Mouse (Mus musculus) CH12.LX (cell line): ENCODE results near the gene Vps72. TPM values are rescaled to one million over a fixed set of nuclear protein-coding genes. Genes with fewer than 3 reads are reported as not detected.

Experiments used
- DNase-seq: peaks from one replicate; pipeline ENCODE4 v3.0.0-alpha.2; 2013; ENCODE audit errors: extremely low read depth
- H3K27ac ChIP-seq: 2 replicates; pipeline ENCODE4 v1.5.1; 2012; ENCODE audit warnings: low read depth, mild to moderate bottlenecking, control low read depth, moderate library complexity; ENCODE audit not compliant: insufficient read depth
- H3K27me3 ChIP-seq: replicated peaks from 2 replicates; pipeline ENCODE3; 2012; ENCODE audit warnings: inconsistent platforms
- H3K36me3 ChIP-seq, 2 experiments: replicated peaks in 1 of 2; 2 replicates each; pipeline versions ENCODE3 to v1.6.1; 2012; ENCODE audit warnings: inconsistent platforms in 1 of 2, low read length in 1 of 2, mild to moderate bottlenecking in 1 of 2, mixed read lengths in 1 of 2, moderate library complexity in 1 of 2; ENCODE audit not compliant: control insufficient read depth in 1 of 2, insufficient read depth in 1 of 2
- H3K4me1 ChIP-seq, 2 experiments: 2 replicates each; pipeline ENCODE4 v1.6.1; 2012; ENCODE audit warnings: inconsistent platforms in 1 of 2, moderate library complexity in 1 of 2; ENCODE audit not compliant: insufficient read depth in 2 of 2, control insufficient read depth in 1 of 2
- H3K4me2 ChIP-seq: 2 replicates; pipeline ENCODE4 v1.6.1; 2012; ENCODE audit warnings: low read depth, mild to moderate bottlenecking, control low read depth; ENCODE audit not compliant: poor library complexity, insufficient read depth, severe bottlenecking
- H3K4me3 ChIP-seq, 3 experiments: fragments of 150-350 bp in 1 of 3; sonication (generic) in 1 of 3; replicated peaks in 1 of 3; 2 replicates each; pipeline versions ENCODE3 to v1.5.1; 2011 to 2012; ENCODE audit warnings: low read depth in 2 of 3, low read length in 2 of 3, mild to moderate bottlenecking in 2 of 3, moderate library complexity in 2 of 3, control low read depth in 1 of 3, improper control_type of control experiment in 1 of 3, inconsistent platforms in 1 of 3, mixed read lengths in 1 of 3; ENCODE audit not compliant: poor library complexity in 1 of 3
- H3K79me2 ChIP-seq: replicated peaks from 2 replicates; pipeline ENCODE4 v1.6.1; 2012; ENCODE audit warnings: mild to moderate bottlenecking, moderate library complexity; ENCODE audit not compliant: control insufficient read depth, poor library complexity, insufficient read depth, severe bottlenecking; ENCODE audit errors: extremely low read depth
- H3K9ac ChIP-seq: 2 replicates; pipeline ENCODE4 v1.6.1; 2012; ENCODE audit warnings: low read depth, mild to moderate bottlenecking, control low read depth, moderate library complexity; ENCODE audit not compliant: insufficient read depth
- H3K9me3 ChIP-seq: replicated peaks from 2 replicates; pipeline ENCODE3; 2012; ENCODE audit warnings: low read length, inconsistent platforms, mixed read lengths
- CHD1 ChIP-seq: IDR thresholded peaks from 2 replicates; pipeline ENCODE4 v1.6.1; 2012; ENCODE audit warnings: low read depth, low read length, improper control_type of control experiment, inconsistent platforms
- CHD2 ChIP-seq: IDR thresholded peaks from 2 replicates; pipeline ENCODE4 v1.6.1; 2011; ENCODE audit warnings: low read length, improper control_type of control experiment
- CTCF ChIP-seq, 2 experiments: IDR thresholded peaks in 1 of 2; conservative IDR thresholded peaks in 1 of 2; 2 replicates each; pipeline ENCODE4 v1.5.1; 2011 to 2012; ENCODE audit warnings: low read depth in 2 of 2, low read length in 2 of 2, improper control_type of control experiment in 1 of 2, inconsistent platforms in 1 of 2, mild to moderate bottlenecking in 1 of 2, moderate library complexity in 1 of 2
- E2F4 ChIP-seq: IDR thresholded peaks from 2 replicates; pipeline ENCODE4 v1.6.1; 2011; ENCODE audit warnings: low read depth, low read length, improper control_type of control experiment; ENCODE audit not compliant: insufficient replicate concordance
- ETS1 ChIP-seq: conservative IDR thresholded peaks from 2 replicates; pipeline ENCODE4 v1.6.1; 2012; ENCODE audit warnings: low read depth, mild to moderate bottlenecking, inconsistent platforms, low read length, improper control_type of control experiment, moderate library complexity
- GABPA ChIP-seq: IDR thresholded peaks from 2 replicates; pipeline ENCODE4 v1.6.1; 2012; ENCODE audit warnings: low read depth, low read length, improper control_type of control experiment, inconsistent platforms; ENCODE audit not compliant: insufficient replicate concordance
- HCFC1 ChIP-seq: IDR thresholded peaks from 2 replicates; pipeline ENCODE4 v1.6.1; 2012; ENCODE audit warnings: low read depth, mild to moderate bottlenecking, inconsistent platforms, low read length, improper control_type of control experiment
- IRF4 ChIP-seq: IDR thresholded peaks from 2 replicates; pipeline ENCODE4 v1.6.1; 2014; ENCODE audit warnings: low read depth, mild to moderate bottlenecking, inconsistent platforms, low read length, improper control_type of control experiment
- JUN ChIP-seq: IDR thresholded peaks from 2 replicates; pipeline ENCODE4 v1.6.1; 2011; ENCODE audit warnings: low read depth, mild to moderate bottlenecking, low read length, improper control_type of control experiment, moderate library complexity; ENCODE audit not compliant: insufficient read depth
- KAT2A ChIP-seq: IDR thresholded peaks from 2 replicates; pipeline ENCODE4 v1.6.1; 2012; ENCODE audit warnings: low read length, improper control_type of control experiment, inconsistent platforms; ENCODE audit not compliant: insufficient replicate concordance
- MAFK ChIP-seq: IDR thresholded peaks from 2 replicates; pipeline ENCODE4 v1.6.1; 2011; ENCODE audit warnings: low read length, improper control_type of control experiment; ENCODE audit not compliant: insufficient replicate concordance
- MAX ChIP-seq: IDR thresholded peaks from 2 replicates; pipeline ENCODE4 v1.6.1; 2011; ENCODE audit warnings: low read length, improper control_type of control experiment
- MAZ ChIP-seq: IDR thresholded peaks from 2 replicates; pipeline ENCODE4 v1.6.1; 2012; ENCODE audit warnings: low read depth, mild to moderate bottlenecking, inconsistent platforms, low read length, improper control_type of control experiment, moderate library complexity
- MXI1 ChIP-seq: IDR thresholded peaks from 2 replicates; pipeline ENCODE4 v1.6.1; 2011; ENCODE audit warnings: mild to moderate bottlenecking, low read depth, low read length, improper control_type of control experiment
- POLR2A ChIP-seq: IDR thresholded peaks from 2 replicates; pipeline ENCODE4 v1.6.1; 2011; ENCODE audit warnings: low read depth, mild to moderate bottlenecking, improper control_type of control experiment, low read length
- RCOR1 ChIP-seq: conservative IDR thresholded peaks from 2 replicates; pipeline ENCODE4 v1.6.1; 2012; ENCODE audit warnings: low read depth, mild to moderate bottlenecking, inconsistent platforms, low read length, improper control_type of control experiment
- SIN3A ChIP-seq: IDR thresholded peaks from 2 replicates; pipeline ENCODE4 v1.6.1; 2012; ENCODE audit warnings: low read length, improper control_type of control experiment, inconsistent platforms
- SMC3 ChIP-seq: IDR thresholded peaks from 2 replicates; pipeline ENCODE4 v1.6.1; 2011; ENCODE audit warnings: low read depth, low read length, improper control_type of control experiment
- TBP ChIP-seq: conservative IDR thresholded peaks from 2 replicates; pipeline ENCODE4 v1.6.1; 2011; ENCODE audit warnings: low read depth, low read length, improper control_type of control experiment
- TCF12 ChIP-seq: IDR thresholded peaks from 2 replicates; pipeline ENCODE4 v1.6.1; 2014; ENCODE audit warnings: low read depth, mild to moderate bottlenecking, inconsistent platforms, low read length, improper control_type of control experiment
- ZC3H11A ChIP-seq: IDR thresholded peaks from 2 replicates; pipeline ENCODE4 v1.6.1; 2012; ENCODE audit warnings: low read depth, mild to moderate bottlenecking, inconsistent platforms, low read length, improper control_type of control experiment
- dilution Hi-C: fragments of 300-500 bp; cut with MboI; formaldehyde crosslinking; loops from 2 replicates; pipeline ENCODE4 v1.14.3; 2020; ENCODE audit warnings: low sequenced_read_pairs; ENCODE audit not compliant: extremely low pct_unique_long_range_greater_than_20kb, extremely low pct_ligation_motif_present
- in situ Hi-C: fragments of 300-500 bp; cut with MboI; formaldehyde crosslinking; loops from 3 replicates; pipeline ENCODE4 v1.14.3; 2019; ENCODE audit warnings: low sequenced_read_pairs, low pct_ligation_motif_present, low pct_unique_long_range_greater_than_20kb, mixed read lengths
- polyA plus RNA-seq: library from polyadenylated mRNA; unstranded; fragments of >175 nt; gene quantifications from 2 replicates; pipeline ENCODE4 v1.2.1, GENCODE M21; 2012; ENCODE audit warnings: low read depth; ENCODE audit not compliant: insufficient read length
- total RNA-seq, 2 experiments: library from RNA; depleted of rRNA; stranded (reverse); fragments of 300-350 nt in 1 of 2; fragments of >200 nt in 1 of 2; gene quantifications; 2 replicates each; pipeline ENCODE4 v1.2.3; 2012 to 2014

The Vps72 gene
- total and polyA plus RNA-seq, 3 experiments: 33.5 to 54.4 (median 34.1) TPM

DNA sequence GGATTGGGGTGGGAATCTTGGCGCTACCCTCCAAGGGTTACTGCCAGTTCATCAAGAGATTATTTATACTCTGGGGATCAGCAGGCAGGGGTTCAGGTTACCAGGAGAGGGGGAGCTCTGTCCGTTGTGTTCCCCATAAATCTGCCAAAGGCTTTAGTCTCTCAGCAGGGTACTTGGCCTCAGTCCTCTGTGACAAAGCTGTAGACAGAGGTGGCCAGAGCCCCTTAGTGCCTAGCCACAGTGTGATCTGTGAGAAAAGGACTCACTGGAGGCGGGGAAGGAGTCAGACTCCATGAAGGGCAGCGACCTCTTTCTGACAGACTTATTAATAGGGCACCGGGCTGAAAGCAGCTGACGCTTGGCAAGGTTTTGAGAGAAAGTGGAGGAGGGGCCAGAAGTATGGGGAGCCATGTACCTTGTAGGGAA, 18.4 kb downstream of the Vps72 start:
- Histone ChIP-seq H3K9ac (no peak overlapping the region), H3K4me3 (no peak overlapping the region), H3K27me3 (no peaks in the 10 kb centered on the region), H3K4me2 (no peak overlapping the region)
- in situ Hi-C loops: no loop called here
- DNase-seq: no peak
- TF ChIP-seq CTCF (conservative IDR thresholded peaks at IDR 0.05 in 1 of 2, IDR thresholded peaks at IDR 0.05 in 1 of 2; ENCODE audit: low read depth in 2 of 2, low read length in 2 of 2) (no peak), MAFK (no peak), JUN (no peak), IRF4 (no peak), MXI1 (no peak), SIN3A (no peak), SMC3 (no peak), RCOR1 (no peak), KAT2A (no peak), TBP (no peak), TCF12 (no peak), POLR2A (no peak), CHD2 (no peak), MAX (no peak), CHD1 (no peak), HCFC1 (no peak), E2F4 (no peak), GABPA (no peak), ETS1 (no peak), MAZ (no peak)
- TF ChIP-seq, all 38 proteins: peak for 0
- Histone ChIP-seq H3K9me3 (peaks cover 3% of the 10 kb centered on the region), H3K4me1 (peaks cover 4 to 6% of the 10 kb centered on the region in 2 experiments; a peak in 2 of 4 replicates), H3K36me3 (peaks cover 21 to 66% of the 10 kb centered on the region in 2 experiments), H3K79me2 (no peaks in the 10 kb centered on the region), H3K27ac (no peak overlapping the region)
- dilution Hi-C loops: no loop called here

DNA sequence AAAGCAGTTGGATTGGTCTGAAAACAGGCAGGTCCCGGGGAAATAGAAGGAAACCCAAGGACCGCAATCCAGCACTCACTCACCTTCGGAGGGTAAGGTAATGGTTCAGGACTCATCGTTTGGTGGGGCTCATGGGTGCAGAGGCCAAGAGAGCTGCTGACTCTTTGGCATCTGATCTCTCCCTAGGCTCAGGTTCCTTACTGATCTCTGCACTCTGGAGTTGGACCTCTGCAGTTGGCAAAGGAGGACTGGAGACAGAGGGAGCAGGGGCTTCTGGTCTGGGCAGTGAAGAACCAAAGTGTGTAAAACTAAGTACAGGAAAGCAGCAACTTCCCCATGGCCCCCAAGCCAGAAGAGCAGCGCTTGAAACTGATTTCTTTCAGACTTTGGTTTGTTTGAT, 19.3 kb downstream of the Vps72 start:
- in situ Hi-C loops (loop anchor here (5.0 kb wide), 1 partner anchor 137 kb away; no protein-coding TSS in a partner anchor), dilution Hi-C loops (no loop called here)
- Histone ChIP-seq H3K4me3 (no peak overlapping the region), H3K27ac (no peak overlapping the region), H3K27me3 (no peaks in the 10 kb centered on the region), H3K4me2 (no peak overlapping the region), H3K9ac (no peak overlapping the region), H3K79me2 (peaks cover 3% of the 10 kb centered on the region), H3K9me3 (peaks cover 3% of the 10 kb centered on the region), H3K4me1 (peaks cover 4 to 6% of the 10 kb centered on the region in 2 experiments; a peak in 2 of 4 replicates), H3K36me3 (peaks cover 21 to 63% of the 10 kb centered on the region in 2 experiments)
- DNase-seq: no peak
- TF ChIP-seq CHD1 (no peak), MAZ (no peak), ZC3H11A (no peak), JUN (no peak)
